Mouse (Mus musculus) stomach, postnatal 0 days (tissue): Measurements from ENCODE around the gene Ryr2.

ENCODE experiments used
- CTCF ChIP-seq: IDR thresholded peaks from 2 replicates; pipeline ENCODE4 v1.5.1; 2016; ENCODE audit warnings: antibody characterized with exemption, low read depth, mild to moderate bottlenecking, moderate library complexity
- EP300 ChIP-seq: optimal IDR thresholded peaks from 2 replicates; pipeline ENCODE3; 2016; ENCODE audit warnings: antibody characterized with exemption

DNA sequence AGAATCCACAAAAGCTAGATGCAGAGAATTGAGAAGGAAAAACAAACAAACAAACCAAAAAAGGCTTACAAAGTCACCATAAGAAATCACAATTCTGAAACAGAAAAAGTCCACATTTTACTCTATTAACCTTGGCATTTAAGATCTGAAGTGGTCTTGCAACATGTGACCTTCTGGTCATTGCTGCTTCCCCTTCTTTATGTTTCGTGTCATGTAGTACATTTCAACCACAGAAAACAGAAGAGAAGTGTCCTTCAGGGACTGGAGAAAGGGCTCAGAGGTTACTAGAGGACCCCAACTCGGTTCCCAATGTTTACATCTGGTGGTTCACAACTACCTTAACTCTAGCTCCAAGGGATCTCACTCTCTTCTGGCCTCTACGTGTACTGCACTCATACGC, 59.7 kb downstream of the Ryr2 start:
- TF ChIP-seq CTCF, result no peak
- no peak for TF ChIP-seq EP300
